ENCODE assay signal across 10 mouse cellular contexts in the genomic region with DNA sequence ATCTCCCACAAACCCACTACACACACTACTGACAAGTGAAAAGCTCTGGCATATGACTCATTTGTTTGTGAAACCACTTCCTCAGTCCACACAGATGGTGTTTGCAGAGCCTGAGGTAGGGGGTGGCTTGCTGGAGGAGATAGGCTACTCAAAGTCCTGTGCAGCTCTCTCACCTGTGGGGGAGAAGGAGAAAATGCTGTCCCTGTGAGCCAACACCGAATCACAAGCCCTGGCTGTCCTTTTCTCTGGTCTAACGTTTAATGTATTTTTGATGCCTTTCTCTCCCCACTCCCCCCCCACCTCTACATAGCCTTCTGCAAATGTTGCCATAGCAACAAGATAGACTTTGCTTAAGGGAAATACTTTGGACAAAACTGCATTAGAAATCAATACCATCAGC.
DNase-seq lines count a peak whose midpoint lies in the region; ATAC-seq lines count a peak whose summit lies in the region.
"Had no signal": no experiment of that assay in that cellular context is flagged by ENCODE, and none has a peak within 500 bp of the region (broad histone marks: within the 10 kb centered on the region; RNA-seq: fewer than 3 reads in every experiment).

No protein-coding gene starts in this region.

- no peak for DNase-seq in forebrain, embryonic 10.5 days (ENCODE audit: extremely low spot score, low spot score)
- peak; percentile 26 for DNase-seq in brain, embryonic 18.5 days (ENCODE audit: low read depth, low spot score)
- DNase-seq in layer of hippocampus, adult 18-20 months (ENCODE audit: low spot score in 2 of 2), result peak; percentile 43 to 53
- no peak for DNase-seq in kidney, adult 11 months
- DNase-seq in kidney, postnatal 25 days, result no peak
- DNase-seq in cerebellum, adult 11 months, result no peak
- DNase-seq: cerebellum, adult 9-11 months had no signal

- no peak overlapping the region for H3K9ac ChIP-seq in forebrain, embryonic 13.5 days
- no peak overlapping the region for H3K9ac ChIP-seq in midbrain, embryonic 16.5 days (ENCODE audit: low read depth, low read length)
- H3K9ac ChIP-seq: liver, embryonic 14.5 days had no signal

- no peaks in the 10 kb centered on the region for H3K36me3 ChIP-seq in forebrain, embryonic 13.5 days (ENCODE audit: poor library complexity, severe bottlenecking)
- H3K36me3 ChIP-seq in forebrain, embryonic 10.5 days (replicated peaks), result no peaks in the 10 kb centered on the region
- H3K36me3 ChIP-seq in midbrain, embryonic 16.5 days (ENCODE audit: control insufficient read depth, insufficient read depth, low read length), result no peaks in the 10 kb centered on the region

- no peaks in the 10 kb centered on the region for H3K9me3 ChIP-seq in forebrain, embryonic 13.5 days (replicated peaks)
- no peaks in the 10 kb centered on the region for H3K9me3 ChIP-seq in forebrain, embryonic 10.5 days
- H3K9me3 ChIP-seq in midbrain, embryonic 16.5 days (replicated peaks; ENCODE audit: control insufficient read depth, low read length, poor library complexity, severe bottlenecking), result no peaks in the 10 kb centered on the region

- 54% methylated on average over 2 of the region's 2 CpGs for WGBS in forebrain, embryonic 13.5 days
- 82% methylated on average over 2 of the region's 2 CpGs for WGBS in forebrain, embryonic 10.5 days
- WGBS in midbrain, embryonic 16.5 days, result 20% methylated on average over 2 of the region's 2 CpGs

- H3K27ac ChIP-seq in forebrain, embryonic 13.5 days, result no peak overlapping the region
- no peak overlapping the region for H3K27ac ChIP-seq in forebrain, embryonic 10.5 days
- H3K27ac ChIP-seq in midbrain, embryonic 16.5 days (ENCODE audit: low read length), result peak overlapping the region; percentile 70
- H3K27ac ChIP-seq: liver, embryonic 14.5 days had no signal

- ATAC-seq in forebrain, embryonic 13.5 days, result peak; percentile 43; the same call in 1 of the 2 replicates
- peak; percentile 83 for ATAC-seq in midbrain, embryonic 16.5 days

- no peaks in the 10 kb centered on the region for H3K4me1 ChIP-seq in forebrain, embryonic 13.5 days
- H3K4me1 ChIP-seq in forebrain, embryonic 10.5 days, result no peaks in the 10 kb centered on the region
- peaks cover 5% of the 10 kb centered on the region for H3K4me1 ChIP-seq in midbrain, embryonic 16.5 days (ENCODE audit: control insufficient read depth, insufficient read depth, low read length)

- H3K27me3 ChIP-seq in forebrain, embryonic 13.5 days, result no peaks in the 10 kb centered on the region
- H3K27me3 ChIP-seq in forebrain, embryonic 10.5 days (ENCODE audit: poor library complexity, severe bottlenecking), result no peaks in the 10 kb centered on the region
- no peaks in the 10 kb centered on the region for H3K27me3 ChIP-seq in midbrain, embryonic 16.5 days (ENCODE audit: control insufficient read depth, insufficient read depth, low read depth, low read length)

- no peak overlapping the region for H3K4me2 ChIP-seq in forebrain, embryonic 13.5 days
- no peak overlapping the region for H3K4me2 ChIP-seq in midbrain, embryonic 16.5 days (ENCODE audit: low read length)

- H3K4me3 ChIP-seq in forebrain, embryonic 13.5 days, result no peak overlapping the region
- H3K4me3 ChIP-seq in forebrain, embryonic 10.5 days, result no peak overlapping the region
- H3K4me3 ChIP-seq in midbrain, embryonic 16.5 days (ENCODE audit: low read depth, low read length), result no peak overlapping the region

Comparison
In these comparisons a context has a peak if more than half of its experiments do, and no peak if none do; other contexts are left out.
1. DNase-seq: peak in brain, embryonic 18.5 days (single experiment) and layer of hippocampus, adult 18-20 months (2 of 2); none in forebrain, embryonic 10.5 days (single experiment), kidney, adult 11 months (single experiment), kidney, postnatal 25 days (0 of 2) and cerebellum, adult 11 months (single experiment).